Mouse (Mus musculus) thymus, postnatal 36 days (tissue): ENCODE measurements around the gene Gss.
"Not testable (repeated sequence)": the region's sequence is repeated elsewhere in the genome, so short reads cannot be mapped to it uniquely, and the experiment has no call there.

Experiments used
- DNase-seq, 2 experiments: peaks; one replicate each; pipeline ENCODE4 v3.0.0; 2022; ENCODE audit warnings: mixed read lengths in 2 of 2

Gss gene

GRCm38 (mm10) chr2:155613953-155614352, 21.3 kb upstream of the Gss start:
- DNase-seq, result no peak

- peak; percentile 51 to 61 for DNase-seq
Observed at GRCm38 (mm10) chr2:155613326-155613755, 20.7 kb upstream of the Gss start.

GRCm38 (mm10) chr2:155611834-155612550, 19.4 kb upstream of the Gss start:
- no peak for DNase-seq

GRCm38 (mm10) chr2:155610978-155611377, 18.4 kb upstream of the Gss start, which contains the start of gene Myh7b:
Gene Myh7b (plus strand): TSS chr2:155611212.
- DNase-seq, result no peak

GRCm38 (mm10) chr2:155606360-155606759, 13.8 kb upstream of the Gss start:
- no peak for DNase-seq

GRCm38 (mm10) chr2:155605236-155605589, 12.6 kb upstream of the Gss start:
- not testable (repeated sequence) for DNase-seq

- no peak for DNase-seq
Observed at GRCm38 (mm10) chr2:155604560-155605235, 12.1 kb upstream of the Gss start.

- DNase-seq, result no peak
Observed at GRCm38 (mm10) chr2:155603707-155604106, 11.1 kb upstream of the Gss start.

GRCm38 (mm10) chr2:155595516-155595915, 2.9 kb upstream of the Gss start:
- DNase-seq, result no peak

- DNase-seq, result no peak
Observed at GRCm38 (mm10) chr2:155592854-155593283, 259 bp upstream of the Gss start.

GRCm38 (mm10) chr2:155591676-155592075, 934 bp downstream of the Gss start:
- no peak for DNase-seq

- DNase-seq, result no peak
Observed at GRCm38 (mm10) chr2:155590876-155591275, 1.7 kb downstream of the Gss start.

GRCm38 (mm10) chr2:155589521-155589920, 3.1 kb downstream of the Gss start:
- no peak for DNase-seq

- DNase-seq, result no peak
Observed at GRCm38 (mm10) chr2:155588136-155588535, 4.5 kb downstream of the Gss start.

- DNase-seq, result no peak
Observed at GRCm38 (mm10) chr2:155585486-155585885, 7.1 kb downstream of the Gss start.

GRCm38 (mm10) chr2:155585082-155585481, 7.5 kb downstream of the Gss start:
- no peak for DNase-seq

- peak; percentile 25 to 36 for DNase-seq
Observed at GRCm38 (mm10) chr2:155583927-155584530, 8.6 kb downstream of the Gss start.

- no peak for DNase-seq
Observed at GRCm38 (mm10) chr2:155582996-155583395, 9.6 kb downstream of the Gss start.

- DNase-seq, result no peak
Observed at GRCm38 (mm10) chr2:155582384-155582995, 10.1 kb downstream of the Gss start.

- no peak for DNase-seq
Observed at GRCm38 (mm10) chr2:155580331-155580730, 12.3 kb downstream of the Gss start.

- no peak for DNase-seq
Observed at GRCm38 (mm10) chr2:155576656-155577055, 16.0 kb downstream of the Gss start.

GRCm38 (mm10) chr2:155574700-155575099, 17.9 kb downstream of the Gss start:
- no peak for DNase-seq

GRCm38 (mm10) chr2:155573996-155574395, 18.6 kb downstream of the Gss start:
- DNase-seq, result no peak
